Mouse (Mus musculus) lung, adult 2 months (tissue): ENCODE results near the gene Slc26a3. TPM values are rescaled to one million over a fixed set of nuclear protein-coding genes. Genes with fewer than 3 reads are reported as not detected.
"Not testable (repeated sequence)": the region's sequence is repeated elsewhere in the genome, so short reads cannot be mapped to it uniquely, and the experiment has no call there.

Experiments
- DNase-seq: peaks from one replicate; pipeline ENCODE4 v3.0.0; 2022
- H3K4me1 ChIP-seq: fragments of 200-500 bp; 2 replicates; pipeline ENCODE4 v1.6.1; 2011; ENCODE audit warnings: low read length; ENCODE audit not compliant: control insufficient read depth, insufficient read depth
- H3K4me3 ChIP-seq: fragments of 200-500 bp; replicated peaks from 2 replicates; pipeline ENCODE3; 2011; ENCODE audit warnings: low read depth, mild to moderate bottlenecking, control low read depth, low read length; ENCODE audit errors: extremely low read depth
- CTCF ChIP-seq: fragments of 200-500 bp; IDR thresholded peaks from 2 replicates; pipeline ENCODE4 v1.5.1; 2011; ENCODE audit warnings: mild to moderate bottlenecking, low read length, control low read depth; ENCODE audit not compliant: insufficient read depth
- POLR2A ChIP-seq: fragments of 200-500 bp; IDR thresholded peaks from 2 replicates; pipeline ENCODE4 v1.6.1; 2011; ENCODE audit warnings: low read depth, mild to moderate bottlenecking, control low read depth, low read length, borderline replicate concordance; ENCODE audit errors: extremely low read depth
- WGBS: fragments of 180-500 bp; shearing (Covaris S2); methylation state at CpG from one replicate; pipeline ENCODE4 v1.1.7; 2018; 5-methylcytosine and 5-hydroxymethylcytosine counted together
- polyA plus RNA-seq: library from polyadenylated mRNA; depleted of rRNA; stranded (reverse); fragments of >200 nt; gene quantifications from 2 replicates; pipeline ENCODE4 v1.2.3, GENCODE M21; 2012

Gene Slc26a3
- polyA plus RNA-seq, 1 experiment: 0.13 TPM

DNA sequence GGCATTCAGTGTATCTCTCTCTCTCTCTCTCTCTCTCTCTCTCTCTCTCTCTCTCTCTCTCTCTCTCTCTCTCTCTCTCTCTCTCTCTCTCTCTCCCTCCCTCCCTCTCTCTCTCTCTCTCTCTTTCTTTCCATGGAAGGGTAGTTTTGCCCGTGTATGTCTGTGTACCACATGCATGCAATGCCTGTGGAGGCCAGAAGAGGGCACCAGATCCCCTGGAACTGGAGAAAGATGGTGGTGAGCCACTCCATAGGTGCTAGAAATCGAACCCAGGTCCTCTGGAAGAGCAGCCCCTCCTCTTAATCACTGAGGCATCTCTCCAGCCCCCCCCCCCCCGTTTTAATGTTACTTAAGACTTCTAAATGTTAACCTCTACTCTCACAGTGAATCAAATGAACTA is 69.6 kb downstream of the Slc26a3 start:
- WGBS: 36% methylated on average over 3 of the region's 3 CpGs
- TF ChIP-seq CTCF: peak; percentile 60
- H3K4me3 ChIP-seq, H3K4me1 ChIP-seq, DNase-seq: not testable (repeated sequence)

DNA sequence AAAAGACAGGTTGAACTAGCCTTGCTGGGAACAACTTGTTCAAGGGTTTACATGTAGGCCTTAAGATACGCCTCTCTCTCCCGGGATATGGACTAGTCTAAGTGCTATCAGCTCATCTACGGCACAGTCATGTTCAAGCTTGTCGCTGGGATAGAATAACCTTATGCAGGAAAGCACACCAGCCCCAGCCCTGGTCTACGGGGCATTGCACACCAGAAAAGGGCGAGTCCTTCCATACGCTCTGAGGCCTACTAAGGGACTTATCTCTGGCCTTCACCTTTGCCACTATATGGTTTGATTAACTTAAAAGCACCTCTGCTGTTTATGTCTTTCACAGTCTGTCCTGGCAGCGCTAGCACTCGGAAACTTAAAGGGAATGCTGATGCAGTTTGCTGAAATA is 70.7 kb downstream of the Slc26a3 start:
- Histone ChIP-seq H3K4me1 (no peaks in the 10 kb centered on the region), H3K4me3 (no peak overlapping the region)
- TF ChIP-seq POLR2A (no peak), CTCF (no peak)
- no peak for DNase-seq
- 90% methylated on average over 9 of the region's 9 CpGs for WGBS

DNA sequence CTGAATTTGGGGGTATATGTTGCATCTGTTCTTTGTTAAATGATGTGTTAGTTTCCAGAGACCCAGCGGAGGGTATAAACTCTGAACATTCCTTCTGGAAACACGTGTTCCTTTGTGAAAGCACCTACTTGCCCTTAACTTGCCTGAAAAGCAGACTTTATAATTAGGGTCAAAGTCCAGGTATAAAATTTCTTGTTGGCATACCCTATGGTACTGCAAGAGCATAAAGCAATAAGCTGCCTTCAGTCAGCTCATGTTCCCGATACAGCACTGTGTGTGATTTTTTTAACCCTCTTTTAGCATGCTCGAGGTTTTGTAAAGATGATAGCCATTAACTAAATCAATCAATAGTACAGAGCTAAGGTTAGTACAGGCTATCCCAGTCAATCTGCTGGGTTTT is 71.9 kb downstream of the Slc26a3 start:
- Histone ChIP-seq H3K4me3 (no peak overlapping the region), H3K4me1 (no peaks in the 10 kb centered on the region)
- DNase-seq: no peak
- TF ChIP-seq POLR2A (no peak), CTCF (no peak)
- 76% methylated on average over 4 of the region's 4 CpGs for WGBS

DNA sequence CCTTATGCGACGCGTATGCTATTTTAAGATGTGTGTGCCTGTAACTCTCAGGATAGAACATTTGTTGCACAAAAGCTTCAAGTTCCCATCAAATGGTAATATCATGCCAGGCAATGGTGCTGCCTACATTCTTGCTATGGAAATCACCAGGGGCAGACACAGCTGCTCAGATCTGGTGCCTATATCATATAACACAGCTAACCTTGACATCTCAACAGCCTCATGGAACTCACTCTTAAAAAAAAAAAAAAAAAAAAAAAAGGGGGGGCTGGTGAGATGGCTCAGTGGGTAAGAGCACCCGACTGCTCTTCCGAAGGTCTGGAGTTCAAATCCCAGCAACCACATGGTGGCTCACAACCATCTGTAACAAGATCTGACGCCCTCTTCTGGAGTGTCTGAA is 87.5 kb downstream of the Slc26a3 start:
- H3K4me3 ChIP-seq, DNase-seq, H3K4me1 ChIP-seq: not testable (repeated sequence)
- 92% methylated on average over 4 of the region's 6 CpGs for WGBS

DNA sequence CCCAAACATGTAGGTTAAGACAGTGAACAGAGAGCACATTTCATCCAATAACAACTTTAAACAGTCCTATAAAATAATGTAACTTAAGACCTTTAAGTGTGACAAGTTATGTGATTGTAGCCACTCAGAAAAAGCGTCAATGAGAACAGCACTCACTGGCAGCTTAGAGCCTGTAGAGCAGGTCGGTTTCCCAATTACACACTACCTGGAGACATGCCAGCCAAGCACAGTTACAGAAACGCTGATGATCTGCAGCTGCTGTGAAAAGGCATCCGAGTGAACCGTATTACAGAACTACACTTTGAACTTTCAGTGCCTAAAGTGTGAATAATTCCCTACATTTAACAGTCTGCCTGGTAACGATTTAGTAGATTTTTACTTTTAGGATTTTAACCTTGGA is 95.8 kb downstream of the Slc26a3 start:
- Histone ChIP-seq H3K4me1 (no peaks in the 10 kb centered on the region), H3K4me3 (no peak overlapping the region)
- 48% methylated on average over 6 of the region's 6 CpGs for WGBS
- no peak for TF ChIP-seq POLR2A
- TF ChIP-seq CTCF: no peak
- DNase-seq: no peak

DNA sequence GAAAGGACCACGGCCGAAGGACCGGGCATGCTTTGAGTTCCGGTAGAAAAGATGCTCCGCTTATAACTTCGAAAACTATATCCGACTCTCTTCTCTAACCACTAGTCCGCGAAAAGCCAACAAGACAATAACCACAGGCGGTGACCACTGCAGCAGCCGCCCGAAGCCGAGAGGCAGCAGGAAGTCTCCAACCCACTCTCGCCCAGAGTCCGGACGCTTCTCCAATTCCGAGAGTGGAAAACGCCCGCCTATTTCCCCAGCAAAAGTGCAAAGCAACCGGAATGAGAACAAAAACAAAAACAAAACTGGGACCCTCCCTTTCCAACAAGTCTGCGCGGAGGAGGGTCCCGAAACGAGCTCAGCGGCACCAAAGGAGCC is 108.3 kb downstream of the Slc26a3 start:
- Histone ChIP-seq H3K4me1 (peaks cover 3% of the 10 kb centered on the region), H3K4me3 (peak overlapping the region; percentile 87)
- under 1% methylated on average over 25 of the region's 25 CpGs for WGBS
- no peak for DNase-seq
- TF ChIP-seq POLR2A (no peak), CTCF (no peak)

DNA sequence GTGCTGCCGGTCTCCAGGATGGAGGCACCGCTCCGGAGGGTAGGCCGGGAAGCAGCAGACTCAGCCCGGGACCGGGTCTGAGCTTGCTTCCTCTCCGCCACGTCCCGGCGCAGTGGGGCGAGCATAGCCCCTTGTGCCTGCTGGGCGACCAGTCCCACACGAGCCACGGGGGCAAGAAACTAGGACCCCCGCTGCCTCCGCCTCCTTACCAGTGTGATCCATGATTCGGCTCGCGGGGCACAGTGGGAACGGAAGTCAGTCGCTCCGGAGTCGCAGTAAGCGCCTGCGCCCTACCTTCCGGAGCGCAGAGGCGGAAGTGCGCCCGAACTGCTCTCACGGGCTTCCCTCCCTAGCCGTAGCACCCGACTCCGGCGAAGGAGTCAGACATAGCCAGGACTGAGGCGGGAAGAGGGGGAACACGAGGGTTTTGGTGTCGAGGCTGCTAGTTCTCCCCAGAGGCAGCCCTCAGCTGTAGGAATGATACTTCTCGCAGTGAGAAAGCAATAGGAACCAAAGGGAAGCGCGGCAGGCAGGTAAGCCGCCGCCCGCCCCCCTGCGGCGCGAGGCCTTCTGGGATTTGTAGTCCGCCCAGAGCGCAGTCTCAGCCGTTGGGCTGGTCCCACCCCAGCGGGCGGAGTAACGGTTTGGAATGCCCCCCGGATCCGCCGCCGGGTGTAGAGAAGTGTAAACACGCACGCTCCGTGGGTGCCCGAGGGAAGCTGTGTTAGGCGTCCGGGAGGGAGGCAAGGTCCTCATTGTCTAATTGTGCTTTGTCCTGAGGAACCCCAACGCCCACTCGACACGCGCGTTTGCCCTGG is 108.9 kb downstream of the Slc26a3 start, which contains the start of gene Cbll1:
Gene Cbll1 (minus strand): TSS at position 303 of the 818 bp plus-strand sequence.
- Histone ChIP-seq H3K4me1 (peaks cover 3% of the 10 kb centered on the region), H3K4me3 (peak within 1 kb of the TSS; percentile 87)
- peak; percentile 97 for DNase-seq
- under 1% methylated on average over 68 of the region's 68 CpGs for WGBS
- TF ChIP-seq POLR2A (peak; percentile 92), CTCF (no peak)

DNA sequence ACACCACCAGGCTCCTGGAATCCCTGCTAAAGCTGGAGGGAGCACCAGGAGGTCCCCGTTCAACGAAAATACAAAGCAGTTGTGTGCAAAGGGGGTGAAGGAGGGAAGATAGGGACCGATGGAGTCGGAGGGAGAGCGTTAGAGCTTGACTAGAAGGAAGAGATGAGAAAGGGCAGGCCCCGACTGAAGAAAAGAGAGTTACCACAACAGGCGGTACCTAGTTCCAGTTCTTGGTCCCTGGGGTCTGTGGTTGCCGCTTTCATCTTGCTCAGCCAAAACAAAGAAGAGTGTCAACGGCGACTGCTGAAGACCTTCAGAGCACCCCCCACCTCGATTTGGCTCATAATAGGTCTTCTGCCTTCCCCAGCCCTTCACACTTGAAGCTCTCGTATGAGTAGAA is 109.5 kb downstream of the Slc26a3 start:
- TF ChIP-seq POLR2A: no peak
- TF ChIP-seq CTCF: no peak
- peak overlapping the region; percentile 87 for H3K4me3 ChIP-seq
- WGBS: 9% methylated on average over 12 of the region's 12 CpGs
- H3K4me1 ChIP-seq: peaks cover 3% of the 10 kb centered on the region
- DNase-seq: no peak

DNA sequence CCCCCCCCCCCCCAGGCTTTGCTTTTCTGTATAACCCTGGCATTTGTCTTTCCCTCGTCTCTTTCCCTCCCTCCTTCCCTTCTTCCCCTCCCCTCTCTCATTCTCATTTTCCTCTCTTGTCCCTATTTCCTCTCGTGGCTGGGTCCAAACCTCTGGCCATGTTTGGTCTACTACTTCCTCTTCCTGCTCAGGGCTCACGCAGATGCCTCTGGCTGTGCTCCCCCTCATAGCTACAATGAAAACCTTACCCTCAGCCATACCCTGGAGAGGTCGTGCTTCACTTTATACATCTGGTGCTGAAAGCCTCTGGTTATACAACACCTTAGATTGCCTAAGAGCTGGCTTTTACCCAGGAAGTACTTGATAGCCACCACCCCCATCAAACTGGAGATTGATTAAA is 110.6 kb downstream of the Slc26a3 start:
- WGBS: 17% methylated on average over 4 of the region's 4 CpGs
- DNase-seq: no peak
- no peak overlapping the region for H3K4me3 ChIP-seq

DNA sequence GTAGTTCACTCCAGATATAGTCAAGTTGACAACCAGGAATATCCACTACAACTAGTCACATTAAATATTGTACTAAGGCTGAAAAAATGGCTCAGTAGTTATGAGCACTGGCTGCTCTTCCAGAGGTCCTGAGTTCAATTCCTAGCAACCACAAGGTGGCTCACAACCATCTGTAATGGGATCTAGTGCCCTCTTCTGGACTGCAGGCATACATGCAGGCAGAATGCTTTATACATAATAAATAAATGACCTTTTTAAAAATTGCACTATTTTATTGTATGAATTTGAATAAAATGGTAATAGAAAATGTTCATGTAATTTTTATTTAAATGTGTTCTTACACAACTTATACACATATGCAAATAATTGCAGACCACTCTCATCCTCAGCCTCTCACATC is 112.5 kb downstream of the Slc26a3 start:
- no peak for DNase-seq
- Histone ChIP-seq H3K4me3 (no peak overlapping the region), H3K4me1 (peaks cover 3% of the 10 kb centered on the region; the same call in 1 of the 2 replicates)
- no peak for TF ChIP-seq CTCF
- no peak for TF ChIP-seq POLR2A

More for the DNA sequence above, 110.6 kb downstream of the Slc26a3 start:
- H3K4me1 ChIP-seq: peaks cover 3% of the 10 kb centered on the region
- TF ChIP-seq CTCF: no peak
- no peak for TF ChIP-seq POLR2A
